Mouse (Mus musculus) small intestine, adult 2 months (tissue): ENCODE results near the gene Gbp2b. TPM values are rescaled to one million over a fixed set of nuclear protein-coding genes. Genes with fewer than 3 reads are reported as not detected.

Experiments
- H3K27ac ChIP-seq: fragments of 200-500 bp; 2 replicates; pipeline ENCODE4 v1.5.1; 2012; ENCODE audit warnings: low read depth, low read length, control low read depth, inconsistent platforms; ENCODE audit not compliant: insufficient read depth
- H3K27me3 ChIP-seq: fragments of 200-500 bp; 2 replicates; pipeline ENCODE4 v1.6.1; 2012; ENCODE audit warnings: mild to moderate bottlenecking, moderate library complexity, low read length, inconsistent platforms; ENCODE audit not compliant: control insufficient read depth, insufficient read depth
- H3K36me3 ChIP-seq: fragments of 200-500 bp; 2 replicates; pipeline ENCODE4 v1.6.1; 2012; ENCODE audit warnings: mild to moderate bottlenecking, low read length, control low read depth, inconsistent platforms; ENCODE audit not compliant: control insufficient read depth, insufficient read depth
- H3K4me1 ChIP-seq: fragments of 200-500 bp; 2 replicates; pipeline ENCODE4 v1.6.1; 2012; ENCODE audit warnings: low read length, inconsistent platforms, mixed read lengths; ENCODE audit not compliant: control insufficient read depth, insufficient read depth, insufficient read length
- H3K4me3 ChIP-seq: fragments of 200-500 bp; 2 replicates; pipeline ENCODE4 v1.5.1; 2012; ENCODE audit warnings: low read depth, mild to moderate bottlenecking, control low read depth, inconsistent platforms, low read length, moderate library complexity
- CTCF ChIP-seq: fragments of 200-500 bp; IDR thresholded peaks from 2 replicates; pipeline ENCODE4 v1.5.1; 2012; ENCODE audit warnings: low read depth, mild to moderate bottlenecking, control low read depth, inconsistent platforms, low read length, moderate library complexity, mixed read lengths; ENCODE audit not compliant: insufficient replicate concordance, insufficient read length; ENCODE audit errors: extremely low read depth
- POLR2A ChIP-seq: fragments of 200-500 bp; IDR thresholded peaks from 2 replicates; pipeline ENCODE4 v1.6.1; 2012; ENCODE audit warnings: low read depth, mild to moderate bottlenecking, control low read depth, inconsistent platforms, low read length, moderate library complexity
- WGBS: fragments of 180-500 bp; shearing (Covaris S2); methylation state at CpG from one replicate; pipeline ENCODE4 v1.1.7; 2018; 5-methylcytosine and 5-hydroxymethylcytosine counted together
- polyA plus RNA-seq: library from polyadenylated mRNA; depleted of rRNA; stranded (reverse); fragments of >200 nt; gene quantifications from 2 replicates; pipeline ENCODE4 v1.2.3, GENCODE M21; 2012

The Gbp2b gene
- polyA plus RNA-seq, 1 experiment, result 0.89 TPM

- no peaks in the 10 kb centered on the region for H3K4me1 ChIP-seq
- no peak overlapping the region for H3K4me3 ChIP-seq
- H3K27me3 ChIP-seq, result no peaks in the 10 kb centered on the region
- H3K36me3 ChIP-seq, result no peaks in the 10 kb centered on the region
- no peak overlapping the region for H3K27ac ChIP-seq
- WGBS, result 24% methylated on average over 2 of the region's 2 CpGs
- TF ChIP-seq CTCF (no peak), POLR2A (no peak)
These were observed 5.8 kb upstream of the Gbp2b start for GRCm38 (mm10) chr3:142588888-142589287.

GRCm38 (mm10) chr3:142590431-142591067 is 4.1 kb upstream of the Gbp2b start:
- H3K27me3 ChIP-seq, result no peaks in the 10 kb centered on the region
- H3K4me3 ChIP-seq, result no peak overlapping the region
- 73% methylated on average over 4 of the region's 4 CpGs for WGBS
- H3K36me3 ChIP-seq, result no peaks in the 10 kb centered on the region
- H3K27ac ChIP-seq, result no peak overlapping the region
- H3K4me1 ChIP-seq, result no peaks in the 10 kb centered on the region
- TF ChIP-seq POLR2A (no peak), CTCF (no peak)

- H3K27ac ChIP-seq, result no peak overlapping the region
- no peaks in the 10 kb centered on the region for H3K4me1 ChIP-seq
- H3K4me3 ChIP-seq, result no peak overlapping the region
- WGBS, result 66% methylated on average over 3 of the region's 3 CpGs
- no peaks in the 10 kb centered on the region for H3K27me3 ChIP-seq
- no peaks in the 10 kb centered on the region for H3K36me3 ChIP-seq
- TF ChIP-seq CTCF (no peak), POLR2A (no peak)
These were observed 3.3 kb downstream of the Gbp2b start for GRCm38 (mm10) chr3:142597923-142598322.

GRCm38 (mm10) chr3:142601675-142602074 is 7.0 kb downstream of the Gbp2b start:
- no peak overlapping the region for H3K27ac ChIP-seq

GRCm38 (mm10) chr3:142618658-142619057 is 24.0 kb downstream of the Gbp2b start:
- Histone ChIP-seq H3K4me3 (no peak overlapping the region), H3K4me1 (no peaks in the 10 kb centered on the region), H3K27ac (no peak overlapping the region), H3K27me3 (peaks cover 4% of the 10 kb centered on the region; the same call in 1 of the 2 replicates), H3K36me3 (no peaks in the 10 kb centered on the region)
- TF ChIP-seq CTCF (no peak), POLR2A (no peak)
- WGBS, result 70% methylated on average over 3 of the region's 3 CpGs

More at GRCm38 (mm10) chr3:142601675-142602074, 7.0 kb downstream of the Gbp2b start:
- H3K27me3 ChIP-seq, result 0 out of 2 replicates have a peak, but pooled peaks cover 1% of the 10 kb centered on the region
- no peak overlapping the region for H3K4me3 ChIP-seq
- no peaks in the 10 kb centered on the region for H3K36me3 ChIP-seq
- TF ChIP-seq POLR2A (no peak), CTCF (no peak)
- H3K4me1 ChIP-seq, result no peaks in the 10 kb centered on the region

- WGBS, result 45% methylated on average over 1 of the region's 1 CpGs
- no peaks in the 10 kb centered on the region for H3K36me3 ChIP-seq
- H3K4me3 ChIP-seq, result no peak overlapping the region
- TF ChIP-seq POLR2A (no peak), CTCF (no peak)
- no peaks in the 10 kb centered on the region for H3K4me1 ChIP-seq
- peaks cover 4% of the 10 kb centered on the region; the same call in 1 of the 2 replicates for H3K27me3 ChIP-seq
- H3K27ac ChIP-seq, result peak overlapping the region; percentile 22; the same call in 1 of the 2 replicates
These were observed 25.0 kb downstream of the Gbp2b start for GRCm38 (mm10) chr3:142619606-142620005.

GRCm38 (mm10) chr3:142620111-142620955 is 25.7 kb downstream of the Gbp2b start, which contains the start of gene Gbp2:
Gene Gbp2, plus strand, starts transcription at chr3:142620602.
- H3K4me3 ChIP-seq, result peak within 1 kb of the TSS; percentile 41
- peaks cover 4% of the 10 kb centered on the region; the same call in 1 of the 2 replicates for H3K27me3 ChIP-seq
- H3K36me3 ChIP-seq, result no peaks in the 10 kb centered on the region
- 5% methylated on average over 4 of the region's 4 CpGs for WGBS
- peak within 1 kb of the TSS; percentile 81 for H3K27ac ChIP-seq
- no peak for TF ChIP-seq CTCF
- TF ChIP-seq POLR2A, result no peak
- H3K4me1 ChIP-seq, result no peaks in the 10 kb centered on the region
